10 mouse cellular contexts compared by ENCODE assay signal in the genomic region with DNA sequence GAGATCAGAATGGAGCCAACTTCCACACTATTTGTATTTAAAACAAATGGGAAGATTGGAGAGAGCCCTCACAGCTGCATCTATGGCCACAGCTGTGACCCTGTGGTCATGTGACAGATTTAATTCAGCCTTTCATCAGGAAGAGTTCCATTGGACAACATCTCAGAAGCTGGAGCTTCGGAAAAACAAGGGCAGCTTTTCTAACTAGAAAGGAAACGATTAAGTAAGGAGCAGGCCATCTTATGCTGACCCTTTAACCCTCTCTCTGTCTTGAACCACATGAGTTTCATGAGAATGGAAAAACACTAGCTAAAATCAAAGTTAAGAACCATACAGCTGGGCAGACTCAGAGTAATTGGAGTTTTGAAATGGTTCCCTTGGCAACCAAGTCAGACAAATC.
DNase-seq lines count a peak whose midpoint lies in the region; ATAC-seq and TF ChIP-seq lines count a peak whose summit lies in the region.
"Had no signal": no experiment of that assay in that cellular context is flagged by ENCODE, and none has a peak within 500 bp of the region (broad histone marks: within the 10 kb centered on the region; RNA-seq: fewer than 3 reads in every experiment).

No protein-coding gene starts in this region.

- no peaks in the 10 kb centered on the region for H3K36me3 ChIP-seq in kidney, adult 2 months (ENCODE audit: control insufficient read depth, insufficient read depth, low read length)
- no peaks in the 10 kb centered on the region for H3K36me3 ChIP-seq in embryonic facial prominence, embryonic 14.5 days (ENCODE audit: control insufficient read depth, insufficient read depth, low read length)
- H3K36me3 ChIP-seq in midbrain, embryonic 15.5 days (replicated peaks) = no peaks in the 10 kb centered on the region
- H3K36me3 ChIP-seq: hindbrain, embryonic 12.5 days had no signal

- H3K4me1 ChIP-seq in kidney, adult 2 months (ENCODE audit: control insufficient read depth, insufficient read depth, low read length) = no peaks in the 10 kb centered on the region; the same call in 1 of the 2 replicates
- no peaks in the 10 kb centered on the region for H3K4me1 ChIP-seq in embryonic facial prominence, embryonic 14.5 days (ENCODE audit: control insufficient read depth, insufficient read depth, low read length)
- peaks cover 4% of the 10 kb centered on the region; the same call in 1 of the 2 replicates for H3K4me1 ChIP-seq in midbrain, embryonic 15.5 days
- H3K4me1 ChIP-seq: hindbrain, embryonic 12.5 days had no signal

- no peak for TF ChIP-seq CTCF in kidney, adult 2 months (conservative IDR thresholded peaks at IDR 0.05; ENCODE audit: insufficient read depth, insufficient read length, low read depth, low read length)

- no peak overlapping the region for H3K4me3 ChIP-seq in kidney, adult 2 months (ENCODE audit: insufficient read depth, low read depth, low read length)
- no peak overlapping the region for H3K4me3 ChIP-seq in embryonic facial prominence, embryonic 14.5 days (ENCODE audit: low read depth, low read length)
- H3K4me3 ChIP-seq in midbrain, embryonic 15.5 days = no peak overlapping the region
- H3K4me3 ChIP-seq: hindbrain, embryonic 12.5 days had no signal

- no peaks in the 10 kb centered on the region for H3K9me3 ChIP-seq in embryonic facial prominence, embryonic 14.5 days (ENCODE audit: control insufficient read depth, low read length)
- H3K9me3 ChIP-seq in midbrain, embryonic 15.5 days = no peaks in the 10 kb centered on the region
- H3K9me3 ChIP-seq: hindbrain, embryonic 12.5 days had no signal

- peak; percentile 16 for DNase-seq in embryo, embryonic 11 days
- DNase-seq in embryo, embryonic 10 days (ENCODE audit: low spot score) = no peak
- DNase-seq in kidney, adult 2 months = peak; percentile 44
- no peak for DNase-seq in kidney, postnatal 25 days
- peak; percentile 9 for DNase-seq in embryonic facial prominence, embryonic 14.5 days (ENCODE audit: low spot score)
- no peak for DNase-seq in testis, postnatal 14 days (ENCODE audit: low spot score)
- DNase-seq: cerebellum, adult 9-11 months had no signal

- no peak for ATAC-seq in embryonic facial prominence, embryonic 14.5 days (ENCODE audit: low read depth)
- 0 out of 2 replicates have a peak, but pooled peaks have one; percentile 39 for ATAC-seq in midbrain, embryonic 15.5 days (replicated peaks)
- no peak for ATAC-seq in megakaryocyte progenitor cell, adult 5-6 weeks (replicated peaks; ENCODE audit: poor library complexity)

- 0 out of 2 replicates have a peak overlapping the region, but pooled peaks have one; percentile 31 for H3K27ac ChIP-seq in kidney, adult 2 months (ENCODE audit: insufficient read depth, low read depth, low read length)
- H3K27ac ChIP-seq in embryonic facial prominence, embryonic 14.5 days (replicated peaks; ENCODE audit: low read depth, low read length) = no peak overlapping the region
- no peak overlapping the region for H3K27ac ChIP-seq in midbrain, embryonic 15.5 days
- H3K27ac ChIP-seq: hindbrain, embryonic 12.5 days had no signal

- H3K27me3 ChIP-seq in kidney, adult 2 months (replicated peaks; ENCODE audit: control insufficient read depth, insufficient read depth, low read length) = no peaks in the 10 kb centered on the region
- H3K27me3 ChIP-seq in embryonic facial prominence, embryonic 14.5 days (replicated peaks; ENCODE audit: control insufficient read depth, insufficient read depth, low read length) = no peaks in the 10 kb centered on the region
- H3K27me3 ChIP-seq in midbrain, embryonic 15.5 days (replicated peaks) = no peaks in the 10 kb centered on the region
- H3K27me3 ChIP-seq: hindbrain, embryonic 12.5 days had no signal

- 63% methylated on average over 2 of the region's 2 CpGs for WGBS in kidney, adult 2 months
- WGBS in embryonic facial prominence, embryonic 14.5 days = 41% methylated on average over 2 of the region's 2 CpGs
- WGBS in midbrain, embryonic 15.5 days = 46% methylated on average over 2 of the region's 2 CpGs

- no peak overlapping the region for H3K4me2 ChIP-seq in embryonic facial prominence, embryonic 14.5 days (ENCODE audit: low read depth, low read length)
- H3K4me2 ChIP-seq in midbrain, embryonic 15.5 days = no peak overlapping the region
- H3K4me2 ChIP-seq: hindbrain, embryonic 12.5 days had no signal

- H3K9ac ChIP-seq in embryonic facial prominence, embryonic 14.5 days (ENCODE audit: low read depth, low read length) = no peak overlapping the region
- no peak overlapping the region for H3K9ac ChIP-seq in midbrain, embryonic 15.5 days
- H3K9ac ChIP-seq: hindbrain, embryonic 12.5 days had no signal

- no peak for TF ChIP-seq POLR2A in kidney, adult 2 months (IDR thresholded peaks at IDR 0.05; ENCODE audit: low read depth, low read length)

Comparison
In these comparisons a context has a peak if more than half of its experiments do, and no peak if none do; other contexts are left out.
1. DNase-seq: peak in embryo, embryonic 11 days (single experiment), kidney, adult 2 months (single experiment) and embryonic facial prominence, embryonic 14.5 days (single experiment); none in embryo, embryonic 10 days (single experiment), kidney, postnatal 25 days (0 of 2) and testis, postnatal 14 days (single experiment).